Mouse (Mus musculus) ES-CJ7 (cell line): ENCODE data around the gene Gcg.

ENCODE experiments used
- DNase-seq: peaks from one replicate; pipeline ENCODE4 v3.0.0; 2011; ENCODE audit warnings: low read depth, low spot score

Gene Gcg

DNA sequence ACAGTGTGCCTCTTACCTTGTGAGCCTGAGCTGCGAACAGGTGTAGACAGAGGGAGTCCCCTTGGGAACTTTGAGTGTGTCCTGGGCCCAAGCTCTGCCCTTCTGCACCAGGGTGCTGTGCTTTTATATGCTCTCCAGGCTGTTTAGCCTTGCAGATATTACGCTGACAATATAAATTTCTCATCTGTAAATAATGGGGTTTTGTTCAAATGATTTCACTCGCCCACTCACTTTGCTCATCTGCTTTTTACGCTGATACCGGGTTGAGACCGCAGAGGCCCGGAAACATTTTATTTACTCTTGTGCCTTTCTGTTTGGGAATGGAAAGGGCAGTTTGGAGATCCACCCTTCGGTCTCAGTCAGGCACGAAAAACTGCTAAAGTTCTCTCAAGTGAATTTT lies at the start of gene Gcg:
Gcg (minus strand) TSS at position 101 of the 400 bp plus-strand sequence.
- no peak for DNase-seq

DNA sequence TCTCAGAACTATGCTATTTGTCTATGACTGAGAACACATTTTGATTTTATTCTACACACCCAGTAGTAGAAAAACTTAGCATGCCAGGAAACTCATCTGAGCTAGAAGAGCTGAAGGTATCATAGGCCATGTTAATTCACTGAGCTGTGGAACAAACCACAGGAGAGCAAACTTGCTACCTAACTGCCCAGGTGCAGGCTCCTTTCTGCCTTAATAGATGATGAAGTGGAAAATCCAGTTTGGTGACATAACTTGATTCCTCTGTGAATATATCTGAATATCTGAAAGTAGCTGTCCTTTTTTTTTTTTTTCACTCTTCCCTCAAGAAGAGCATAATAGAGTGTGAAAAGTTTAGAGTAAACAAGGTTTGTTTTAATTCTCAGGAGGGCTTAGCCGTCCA lies 47.6 kb upstream of the Gcg start:
- no peak for DNase-seq

DNA sequence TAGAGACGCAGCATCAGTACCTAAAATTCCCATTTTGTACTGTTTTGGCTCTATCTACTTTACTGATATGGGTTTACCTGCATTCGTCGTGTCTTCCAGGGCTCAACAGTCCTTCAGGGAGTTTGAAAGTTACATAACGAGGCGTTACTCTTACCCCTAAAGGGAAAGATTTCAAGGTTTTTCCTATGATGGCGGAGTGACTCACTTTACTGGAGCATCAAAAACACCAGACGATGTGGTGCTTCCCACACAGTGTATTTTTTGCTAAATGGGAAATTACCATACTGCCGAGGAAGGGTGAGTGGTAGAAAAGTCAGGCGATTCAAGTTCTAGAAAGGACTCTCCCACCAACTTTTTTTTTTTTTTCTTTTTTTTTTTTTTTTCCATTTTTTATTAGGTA lies 42.9 kb upstream of the Gcg start:
- DNase-seq = no peak

DNA sequence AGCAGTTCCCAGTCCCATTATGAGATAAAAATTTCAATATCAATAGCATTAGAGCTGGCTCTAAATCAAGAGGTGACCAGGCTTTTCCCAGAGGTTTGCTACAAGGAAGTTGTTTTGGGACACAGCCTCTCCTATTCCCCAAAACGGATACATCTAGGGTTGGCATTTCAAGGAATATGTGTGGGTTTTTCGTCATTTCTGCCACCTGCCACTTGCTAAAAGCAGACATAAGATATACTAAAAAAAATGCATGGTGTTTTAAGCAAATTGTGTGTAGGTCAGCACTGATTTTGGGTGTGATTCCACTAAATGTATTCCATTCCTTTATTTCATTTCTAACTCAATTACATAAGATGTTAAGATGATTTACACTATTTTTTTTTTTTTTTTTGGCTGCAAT lies 34.3 kb upstream of the Gcg start:
- no peak for DNase-seq

DNA sequence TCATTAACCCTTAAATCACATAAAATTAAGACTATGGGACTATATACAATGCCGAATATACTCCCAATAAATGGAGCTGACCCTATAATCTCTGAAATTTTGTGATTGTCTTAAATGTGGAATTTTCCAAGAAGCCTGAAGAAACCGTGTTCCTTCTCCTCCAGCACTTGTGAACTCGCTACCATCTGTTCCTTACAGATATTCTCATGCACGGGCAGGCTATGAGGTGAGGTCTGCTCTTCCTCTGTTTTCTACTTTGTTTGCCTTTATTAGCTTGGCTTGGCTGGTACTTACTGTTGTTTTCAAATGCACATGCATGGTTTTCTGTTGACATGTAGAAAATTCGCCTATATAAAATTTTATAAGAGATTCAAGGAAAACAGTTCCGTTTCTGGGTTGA lies 31.0 kb upstream of the Gcg start:
- no peak for DNase-seq

DNA sequence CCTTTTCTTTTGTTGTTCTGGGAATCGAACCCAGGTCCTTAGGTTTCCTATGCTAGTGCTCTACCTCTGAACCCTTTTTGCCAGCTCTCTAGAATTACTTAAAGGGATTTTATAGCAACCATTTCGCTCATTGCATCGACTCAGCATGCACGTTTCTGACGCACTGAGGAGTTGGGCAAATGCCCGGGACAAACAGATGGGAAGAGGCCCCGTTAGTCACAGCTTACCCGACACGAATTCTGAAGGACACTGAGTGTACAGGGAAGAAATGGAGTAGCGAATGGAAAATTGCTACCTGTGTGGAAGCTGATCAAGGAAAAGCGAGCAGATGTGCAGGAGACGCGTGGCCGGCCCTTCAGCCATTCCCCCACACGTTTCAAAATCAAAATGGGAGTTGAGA lies 30.0 kb upstream of the Gcg start:
- no peak for DNase-seq

DNA sequence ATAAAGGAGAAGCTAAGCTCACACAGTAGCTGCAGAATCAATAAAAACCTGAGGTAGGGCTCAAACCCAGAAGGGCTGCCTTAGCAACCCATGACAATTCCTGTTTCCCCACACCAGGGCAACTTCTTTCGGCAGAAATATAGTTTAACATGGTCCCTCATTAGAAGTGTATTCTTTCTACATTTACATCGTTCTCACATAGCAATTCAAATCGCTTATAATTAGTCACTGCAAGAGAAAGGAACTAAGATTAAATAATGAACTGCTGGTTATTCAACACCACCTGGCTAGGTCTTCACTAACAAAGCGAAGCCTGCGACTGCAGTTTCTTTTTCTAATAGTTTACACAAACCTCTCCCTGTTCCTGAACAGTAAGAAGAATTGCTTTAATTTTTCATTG lies 23.7 kb upstream of the Gcg start:
- DNase-seq = no peak

DNA sequence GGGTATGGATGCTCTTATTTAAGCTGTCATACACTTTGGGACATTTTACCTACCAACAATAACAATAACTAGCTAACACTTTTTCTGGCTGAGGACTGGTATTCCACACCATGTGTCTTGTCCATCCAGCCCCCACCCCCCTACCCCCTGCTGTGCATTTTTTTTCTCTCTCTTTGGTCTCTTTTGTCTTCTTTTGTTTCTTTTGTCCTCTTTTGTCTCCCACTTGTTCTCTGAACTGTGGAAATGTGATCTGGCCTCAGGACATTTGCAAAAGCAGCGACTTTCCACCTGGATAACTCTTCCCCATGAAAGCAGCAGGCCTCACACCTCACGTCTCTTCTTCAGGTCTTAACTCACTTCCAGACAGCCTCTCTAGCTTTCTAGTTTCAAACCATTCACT lies 23.0 kb upstream of the Gcg start:
- peak; percentile 53 for DNase-seq

DNA sequence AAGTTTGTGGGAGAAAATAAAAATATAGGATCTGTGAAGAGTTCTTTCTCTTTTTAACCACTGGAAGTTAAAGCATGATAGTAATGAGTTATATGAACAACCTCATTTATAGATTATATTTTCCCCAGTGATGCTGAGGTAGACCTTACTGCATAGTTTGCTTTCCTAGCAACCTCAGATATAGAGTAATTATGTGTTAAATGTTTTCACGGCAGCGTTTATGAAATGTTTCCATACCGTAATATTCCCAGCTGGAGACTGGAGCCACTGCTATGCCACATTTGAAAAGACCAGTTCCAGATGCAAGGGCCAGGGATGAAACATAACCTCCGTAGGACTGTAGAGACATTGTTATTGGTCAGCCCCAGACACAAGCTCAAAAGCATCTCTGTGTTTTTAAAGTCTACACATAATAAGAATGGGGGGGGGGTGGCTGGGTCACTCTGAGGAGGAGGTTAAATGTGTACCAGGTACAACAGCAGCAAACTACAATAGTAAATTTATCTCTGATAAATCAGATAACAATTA lies 20.9 kb upstream of the Gcg start:
- DNase-seq = no peak

DNA sequence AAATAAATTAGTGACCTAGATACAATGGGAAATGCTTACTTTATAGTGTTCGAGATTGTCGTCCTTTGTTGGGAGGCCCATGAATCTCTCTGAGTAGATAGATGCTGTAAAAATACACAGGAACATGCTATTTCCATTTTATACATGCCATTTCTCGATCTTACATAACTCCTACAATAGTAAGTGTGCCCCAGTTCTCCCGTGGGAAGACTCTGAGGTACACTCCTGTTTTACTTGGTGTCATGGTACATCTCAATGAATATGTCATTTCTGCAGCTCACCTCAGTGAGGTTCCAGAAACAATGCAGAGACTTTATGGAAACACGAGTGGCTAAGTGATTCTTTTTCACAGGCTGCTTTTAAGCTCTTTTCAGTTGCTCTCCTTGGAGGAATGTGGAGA lies 19.9 kb upstream of the Gcg start:
- DNase-seq = no peak

DNA sequence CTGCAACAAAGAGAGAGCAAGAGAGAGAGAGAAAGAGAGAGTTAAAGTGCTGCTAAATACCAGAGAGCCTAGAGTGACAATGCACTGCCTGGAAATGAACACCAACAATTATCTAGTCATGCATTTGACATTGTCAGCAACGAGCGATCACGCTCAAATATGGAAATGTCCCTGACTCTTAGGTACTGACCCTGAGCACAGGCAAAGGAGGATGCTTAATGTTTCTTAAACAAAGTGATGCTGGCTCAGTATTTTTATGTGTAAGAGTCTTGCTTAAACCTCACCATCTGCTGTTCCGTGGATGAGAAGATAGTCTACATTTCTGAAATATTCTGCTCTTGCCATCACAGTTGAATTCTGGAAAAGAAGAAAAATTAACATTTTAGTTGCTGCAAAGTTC lies 19.1 kb upstream of the Gcg start:
- DNase-seq = no peak

DNA sequence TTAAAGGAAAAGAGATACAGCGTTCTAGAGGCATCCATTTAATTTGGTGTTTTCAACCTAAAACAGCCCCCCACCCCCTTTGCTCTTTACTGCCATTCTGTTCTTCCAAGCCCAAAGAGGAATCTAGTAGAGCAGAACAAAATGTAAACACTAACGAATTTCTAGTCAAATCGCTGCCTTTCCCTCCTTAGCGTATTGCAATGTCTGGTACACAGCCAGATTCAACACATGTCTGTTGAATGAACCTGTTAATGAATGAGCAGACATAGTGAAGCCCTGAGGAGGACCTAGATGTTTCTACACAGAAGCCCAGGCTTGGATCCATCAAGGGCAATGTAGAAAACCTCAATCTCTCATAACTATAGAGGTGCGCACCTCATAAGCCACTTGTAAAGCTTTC lies 15.4 kb upstream of the Gcg start:
- no peak for DNase-seq

DNA sequence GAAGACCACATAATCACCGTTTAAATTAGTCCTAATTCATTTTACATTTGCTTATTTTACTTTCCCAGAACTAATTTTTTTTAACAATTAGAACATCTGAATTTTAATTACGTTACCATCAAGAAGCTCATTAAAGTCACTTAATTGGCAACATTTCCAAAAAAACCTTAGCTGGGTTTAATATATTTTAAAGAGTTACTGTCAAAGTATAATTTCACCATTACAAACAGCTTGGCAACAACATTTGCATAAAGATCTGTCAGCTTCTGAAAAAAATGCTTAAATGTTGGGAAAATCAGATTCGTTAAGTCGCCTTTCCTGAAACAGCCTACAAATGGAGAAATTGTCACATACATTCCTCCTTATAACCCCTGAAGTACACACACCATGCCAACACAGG lies 14.6 kb upstream of the Gcg start:
- no peak for DNase-seq

DNA sequence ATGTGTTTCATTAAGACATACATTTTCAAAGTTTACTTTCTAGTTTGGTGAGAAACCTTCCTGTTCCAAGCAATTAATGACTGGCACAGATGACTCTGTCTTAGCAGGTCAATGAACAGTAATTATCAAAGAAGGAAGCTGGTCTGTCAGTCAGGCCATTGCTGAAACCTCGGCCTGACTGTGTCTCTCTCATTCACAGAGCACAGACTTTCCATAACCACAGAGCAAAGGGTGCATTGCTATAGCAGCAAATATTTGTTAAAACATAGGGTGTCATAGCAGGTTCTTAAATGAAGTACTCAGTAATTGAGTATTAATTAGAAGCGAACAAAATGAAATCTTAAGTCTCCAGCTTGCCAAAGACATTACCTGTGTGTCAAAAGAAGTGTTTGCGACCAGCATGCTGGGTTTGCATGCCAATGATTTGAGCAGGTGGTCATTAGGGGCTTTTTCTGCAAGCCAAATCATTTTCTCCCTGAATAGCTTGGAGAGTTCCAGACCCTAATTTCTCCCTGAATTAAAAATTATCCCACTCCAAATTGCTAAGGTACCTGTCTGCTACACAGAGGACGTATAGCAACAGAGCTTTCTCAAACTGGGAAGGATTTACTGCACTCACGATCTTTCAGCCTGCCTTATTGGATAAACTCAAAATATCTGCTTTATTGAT lies 14.0 kb upstream of the Gcg start:
- no peak for DNase-seq

DNA sequence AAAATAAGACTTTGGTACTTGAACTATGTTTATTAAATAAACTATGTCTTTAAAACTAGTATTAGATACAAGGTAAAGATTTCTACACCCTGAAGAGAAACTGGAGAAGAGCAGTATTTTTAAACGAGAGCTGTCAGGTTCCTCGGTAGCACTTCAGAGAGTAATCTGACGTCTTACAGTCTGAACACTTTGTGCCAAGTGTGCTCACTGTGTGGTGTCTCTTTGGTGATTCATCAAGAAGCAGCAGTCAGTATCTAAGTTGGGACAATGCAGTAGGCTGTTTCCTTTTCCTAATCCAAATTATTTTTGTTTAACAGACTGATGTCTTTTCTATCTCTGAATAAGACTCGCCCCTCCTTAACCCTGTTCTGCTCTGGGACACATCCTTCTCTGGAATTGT lies 12.0 kb upstream of the Gcg start:
- no peak for DNase-seq

DNA sequence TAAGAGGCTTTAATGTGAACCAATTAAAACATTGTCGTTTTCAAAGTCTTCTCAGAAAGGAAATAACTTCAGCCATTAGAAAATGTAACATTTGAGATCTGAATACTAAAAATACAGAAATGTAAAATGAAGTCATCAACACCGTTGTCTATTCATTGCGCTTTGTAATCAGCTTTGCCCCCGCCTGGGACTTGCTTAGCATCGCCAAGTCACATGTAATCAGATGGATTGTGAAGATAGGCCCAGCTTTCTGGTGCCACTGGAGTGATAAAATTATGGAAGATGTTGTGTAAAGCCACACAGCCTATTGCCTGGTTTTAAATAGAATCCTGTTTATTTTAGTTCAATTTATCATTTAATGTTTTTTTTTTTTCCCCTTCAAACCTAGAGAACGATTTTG lies 6.4 kb upstream of the Gcg start:
- no peak for DNase-seq

DNA sequence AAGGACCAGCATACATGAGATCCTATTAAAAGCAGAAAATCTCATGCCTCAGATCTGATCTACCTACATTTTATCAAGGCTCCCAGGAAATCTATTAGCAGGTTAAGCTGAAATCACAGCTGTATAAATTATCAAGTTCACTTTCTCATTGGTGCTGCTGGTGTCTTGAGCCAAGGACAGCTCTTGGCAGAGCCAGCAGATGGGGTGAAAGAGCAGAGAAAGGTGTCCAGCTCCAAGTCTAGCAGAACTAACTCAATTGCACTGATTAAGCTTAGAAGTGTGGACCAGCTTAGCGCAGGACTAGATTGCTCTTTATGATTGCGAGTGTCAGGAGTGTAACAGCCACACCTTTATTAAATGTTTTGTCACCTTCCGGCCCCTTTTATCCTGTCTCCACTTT lies 1.5 kb upstream of the Gcg start:
- peak; percentile 7 for DNase-seq

DNA sequence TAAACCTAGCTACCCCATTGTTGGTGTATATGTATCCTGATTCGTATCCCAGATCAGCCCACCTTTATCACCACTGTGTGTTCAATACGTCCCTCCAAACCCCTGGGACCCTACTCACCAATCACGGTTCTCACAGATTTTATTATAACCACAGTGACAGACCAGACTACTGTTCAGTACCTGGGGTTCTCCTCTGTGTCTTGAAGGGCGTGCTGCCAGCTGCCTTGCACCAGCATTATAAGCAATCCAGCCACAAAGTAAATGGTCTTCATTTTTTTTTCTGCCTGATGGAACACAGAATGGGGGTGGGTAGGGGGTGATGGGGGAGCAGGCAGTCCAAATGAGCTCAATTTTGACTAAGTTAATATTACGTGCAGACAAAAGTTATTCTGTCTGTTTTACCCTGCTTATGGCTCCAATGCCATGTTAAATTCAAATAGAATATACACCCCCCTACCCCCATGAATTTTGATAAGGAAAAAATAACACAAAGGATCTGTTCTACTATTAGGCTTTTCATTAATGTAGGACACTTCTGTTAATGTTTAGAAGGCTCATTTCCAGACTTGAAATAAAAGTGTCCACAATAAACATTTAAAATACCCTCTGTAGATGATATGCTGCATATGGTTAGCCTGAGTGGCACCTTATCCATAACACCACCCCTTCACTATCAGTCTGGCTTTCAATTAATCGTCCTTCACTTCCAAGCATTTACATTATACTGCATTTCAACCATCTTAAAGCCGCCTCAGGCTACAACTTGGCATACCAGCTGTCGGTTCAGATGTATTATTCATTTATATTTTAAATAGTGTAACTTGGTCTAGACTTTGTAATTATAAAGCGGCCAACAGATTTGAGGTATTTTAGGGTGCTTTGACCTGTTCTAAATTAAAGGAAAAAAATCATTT lies 2.9 kb downstream of the Gcg start:
- DNase-seq = no peak

DNA sequence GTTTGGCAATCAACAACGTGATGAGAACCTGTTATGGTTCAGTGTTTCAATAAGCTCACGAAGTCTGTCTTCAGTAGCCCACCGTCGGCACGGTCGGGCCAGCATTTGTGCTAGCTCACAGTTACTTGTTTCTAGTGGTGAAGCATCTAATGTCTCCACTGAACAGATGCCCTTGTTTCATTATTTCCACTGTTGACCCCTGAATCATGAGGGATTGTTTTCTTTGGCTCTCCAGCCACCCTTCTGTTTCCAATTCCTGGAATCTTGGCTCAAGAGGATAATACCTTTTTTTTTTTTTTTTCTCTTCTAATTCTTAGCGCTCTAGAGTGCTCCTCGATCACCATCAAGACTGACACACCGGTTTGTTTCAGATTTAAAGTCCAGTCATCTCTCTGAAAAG lies 13.9 kb downstream of the Gcg start:
- DNase-seq = no peak

DNA sequence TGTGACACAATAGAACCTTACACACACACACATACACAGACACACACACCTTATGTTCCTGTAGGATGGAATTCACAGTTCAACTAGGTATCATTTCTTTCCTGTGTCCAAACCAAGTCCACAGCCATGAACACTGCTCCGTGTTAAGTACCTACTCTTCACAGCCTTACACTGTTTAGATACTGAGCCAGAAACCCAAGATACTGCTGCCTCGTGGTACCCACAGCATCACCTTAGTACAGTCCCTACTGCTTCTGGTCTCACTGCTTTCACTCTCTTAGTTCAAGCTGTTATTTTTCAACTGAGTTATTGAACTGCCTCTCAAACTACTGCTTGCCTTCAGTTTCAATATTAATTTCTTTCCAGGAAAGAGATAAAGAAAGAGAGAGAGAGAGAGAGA lies 20.2 kb downstream of the Gcg start:
- DNase-seq = no peak

DNA sequence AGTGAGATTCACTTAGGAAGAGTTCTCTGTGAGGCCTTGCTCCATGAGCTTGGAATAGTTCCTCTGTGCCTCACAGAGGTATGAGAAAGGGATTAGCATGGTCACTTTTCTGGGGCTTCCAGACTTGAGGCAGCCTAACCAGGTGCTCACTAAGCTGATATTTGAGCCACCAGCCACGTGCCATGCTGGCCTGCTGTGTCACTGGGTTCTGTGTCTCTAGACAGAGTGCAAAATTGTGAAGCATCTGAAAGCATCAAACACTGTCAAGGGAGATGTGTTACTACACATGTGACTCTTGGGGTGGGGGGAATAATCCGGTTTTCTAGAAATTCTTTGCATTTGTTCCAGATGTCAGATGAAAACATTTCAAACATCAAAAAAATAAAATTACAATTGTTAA lies 21.3 kb downstream of the Gcg start:
- no peak for DNase-seq

DNA sequence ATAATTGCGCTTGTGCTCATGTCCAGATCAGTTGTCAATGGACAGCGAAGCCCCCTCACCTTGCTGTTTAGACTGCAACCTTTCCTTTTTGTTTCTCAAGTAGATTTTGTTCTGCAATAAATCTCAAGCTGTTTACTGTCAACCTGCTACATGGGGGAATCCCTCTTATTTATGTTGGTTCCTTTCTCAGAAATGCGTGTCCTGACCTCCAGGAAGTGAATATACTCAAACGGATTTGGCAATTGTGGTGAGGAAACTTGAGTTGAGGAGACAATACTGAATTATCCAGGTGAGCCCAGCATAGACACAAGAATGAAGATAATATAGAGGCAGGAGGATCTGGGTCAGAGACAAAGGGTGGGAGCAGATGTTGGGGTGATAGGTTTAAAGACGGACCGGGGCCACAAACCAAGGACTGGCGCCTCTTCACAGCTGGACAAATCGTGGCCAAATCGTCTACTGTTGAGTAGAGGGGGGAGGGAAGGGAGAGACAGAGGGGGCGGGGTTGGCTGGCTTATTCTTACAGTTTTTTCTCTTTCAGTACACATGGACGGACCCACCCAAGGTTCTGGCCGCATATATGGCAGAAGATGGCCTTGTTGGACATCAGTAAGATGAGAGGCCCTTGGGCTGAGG lies 22.5 kb downstream of the Gcg start:
- DNase-seq = no peak
